Mouse (Mus musculus): ENCODE measurements around the gene BC024978. TPM values are rescaled to one million over a fixed set of nuclear protein-coding genes. Genes with fewer than 3 reads are reported as not detected.

BC024978 gene
- polyA plus RNA-seq, 1 experiment from 2014 or later = 3.2 TPM

DNA sequence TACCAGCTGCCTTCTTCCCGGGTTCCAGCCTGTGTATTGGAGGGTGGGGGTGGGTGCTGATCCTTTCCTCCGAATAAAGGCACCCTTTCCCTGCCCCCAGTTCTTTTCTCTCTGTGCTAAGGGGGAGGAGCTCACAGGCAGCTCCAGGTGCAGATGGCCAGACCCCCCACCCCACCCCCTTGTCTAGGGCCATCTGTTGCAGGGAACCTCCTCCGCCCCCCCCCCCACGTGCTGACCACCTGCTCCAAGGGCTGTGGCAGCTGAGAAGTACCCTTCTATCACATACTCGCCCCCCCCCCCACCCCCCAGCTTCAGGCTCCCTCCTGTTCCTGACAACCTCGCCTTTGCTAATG is 62.2 kb downstream of the BC024978 start:
- Histone ChIP-seq H3K4me3 (replicated peaks; ENCODE audit: low read length) (peak overlapping the region; percentile 79), H3K9me3 (replicated peaks; ENCODE audit: control insufficient read depth, low read length) (no peaks in the 10 kb centered on the region), H3K4me2 (ENCODE audit: low read depth, low read length) (peak overlapping the region; percentile 67), H3K27me3 (ENCODE audit: control insufficient read depth, insufficient read depth, low read length) (no peaks in the 10 kb centered on the region), H3K36me3 (ENCODE audit: control insufficient read depth, insufficient read depth, low read length) (peaks cover 7% of the 10 kb centered on the region; the same call in 1 of the 2 replicates), H3K27ac (ENCODE audit: low read length) (peak overlapping the region; percentile 83), H3K9ac (ENCODE audit: low read length) (peak overlapping the region; percentile 68), H3K4me1 (ENCODE audit: control insufficient read depth, insufficient read depth, low read length) (peaks cover 23% of the 10 kb centered on the region)
- ATAC-seq (ENCODE audit: insufficient read depth, low FRiP score) = peak; percentile 1; the same call in 1 of the 2 replicates
- WGBS = 0% methylated on average over 4 of the region's 6 CpGs

DNA sequence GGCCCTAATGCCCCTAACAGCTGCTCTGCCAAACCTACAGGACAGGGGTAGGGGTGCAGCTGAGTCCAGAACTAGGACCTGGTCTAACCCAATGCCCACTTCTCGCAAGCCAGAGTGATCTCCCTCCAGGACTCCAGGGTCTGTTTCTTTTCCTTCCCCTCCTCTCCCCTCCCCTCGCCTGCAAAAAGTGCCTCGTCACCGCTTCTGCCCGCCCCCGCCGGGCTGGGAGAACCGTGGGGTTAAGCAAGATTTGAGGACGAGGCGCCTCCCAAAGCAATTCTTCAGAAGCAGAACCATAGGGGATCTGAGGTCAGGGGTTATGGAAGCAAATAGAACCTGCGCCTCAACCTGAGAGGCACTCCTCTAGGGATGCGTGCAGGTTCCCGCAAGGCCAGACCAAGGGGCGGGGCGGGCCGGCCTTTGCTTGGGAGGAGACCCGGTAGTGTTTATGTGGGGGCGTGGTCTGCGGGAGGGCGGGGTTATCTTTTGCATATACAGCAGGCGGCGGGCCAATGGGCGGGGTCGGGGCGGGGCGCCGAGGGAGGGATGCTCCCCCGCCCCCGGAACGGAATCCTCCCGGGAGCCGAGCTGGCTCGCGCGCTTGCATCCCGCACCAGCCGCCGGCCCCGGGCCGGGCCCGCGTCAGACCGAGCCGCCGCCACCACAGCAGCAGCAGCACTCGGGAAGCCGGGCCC is 62.8 kb downstream of the BC024978 start, which contains the start of gene Numbl:
Numbl (plus strand) TSS at position 229 of the 695 bp plus-strand sequence.
- WGBS = 1% methylated on average over 44 of the region's 47 CpGs
- Histone ChIP-seq H3K4me3 (replicated peaks; ENCODE audit: low read length) (peak within 1 kb of the TSS; percentile 79), H3K4me2 (ENCODE audit: low read depth, low read length) (peak within 1 kb of the TSS; percentile 67), H3K9ac (ENCODE audit: low read length) (peak within 1 kb of the TSS; percentile 91), H3K9me3 (replicated peaks; ENCODE audit: control insufficient read depth, low read length) (no peaks in the 10 kb centered on the region), H3K4me1 (ENCODE audit: control insufficient read depth, insufficient read depth, low read length) (peaks cover 23% of the 10 kb centered on the region), H3K36me3 (ENCODE audit: control insufficient read depth, insufficient read depth, low read length) (peaks cover 9% of the 10 kb centered on the region; the same call in 1 of the 2 replicates), H3K27me3 (ENCODE audit: control insufficient read depth, insufficient read depth, low read length) (no peaks in the 10 kb centered on the region), H3K27ac (ENCODE audit: low read length) (peak within 1 kb of the TSS; percentile 83)
- peak; percentile 88 for ATAC-seq (ENCODE audit: insufficient read depth, low FRiP score)

DNA sequence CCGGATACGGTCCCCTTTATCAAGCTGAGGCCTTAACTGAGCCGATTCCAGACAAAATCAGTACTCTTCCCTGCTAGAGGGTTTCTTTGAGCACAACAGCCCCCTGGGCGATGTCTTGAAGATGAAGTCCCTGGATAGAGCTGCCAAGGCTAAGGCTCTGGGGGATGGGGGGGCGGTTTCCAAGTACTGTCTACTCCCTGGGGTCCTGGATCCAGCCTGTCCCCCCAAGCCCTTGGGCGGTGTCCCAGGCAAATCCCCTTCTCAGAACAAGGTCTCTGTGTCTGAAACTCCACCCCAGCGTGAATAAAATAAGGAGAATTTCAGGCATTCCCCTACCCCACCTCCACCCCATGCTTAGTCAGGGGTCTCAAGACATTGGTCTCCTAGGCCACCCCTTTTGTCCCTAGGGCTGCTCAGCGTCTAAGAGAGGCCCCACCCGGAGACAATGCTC is 63.7 kb downstream of the BC024978 start:
- Histone ChIP-seq H3K4me2 (ENCODE audit: low read depth, low read length) (peak overlapping the region; percentile 67), H3K36me3 (ENCODE audit: control insufficient read depth, insufficient read depth, low read length) (peaks cover 9% of the 10 kb centered on the region; the same call in 1 of the 2 replicates), H3K27ac (ENCODE audit: low read length) (peak overlapping the region; percentile 68), H3K9me3 (replicated peaks; ENCODE audit: control insufficient read depth, low read length) (no peaks in the 10 kb centered on the region), H3K4me3 (replicated peaks; ENCODE audit: low read length) (peak overlapping the region; percentile 79), H3K27me3 (ENCODE audit: control insufficient read depth, insufficient read depth, low read length) (no peaks in the 10 kb centered on the region), H3K4me1 (ENCODE audit: control insufficient read depth, insufficient read depth, low read length) (peaks cover 23% of the 10 kb centered on the region), H3K9ac (ENCODE audit: low read length) (peak overlapping the region; percentile 91)
- WGBS = 3% methylated on average over 9 of the region's 9 CpGs
- ATAC-seq (ENCODE audit: insufficient read depth, low FRiP score) = no peak

DNA sequence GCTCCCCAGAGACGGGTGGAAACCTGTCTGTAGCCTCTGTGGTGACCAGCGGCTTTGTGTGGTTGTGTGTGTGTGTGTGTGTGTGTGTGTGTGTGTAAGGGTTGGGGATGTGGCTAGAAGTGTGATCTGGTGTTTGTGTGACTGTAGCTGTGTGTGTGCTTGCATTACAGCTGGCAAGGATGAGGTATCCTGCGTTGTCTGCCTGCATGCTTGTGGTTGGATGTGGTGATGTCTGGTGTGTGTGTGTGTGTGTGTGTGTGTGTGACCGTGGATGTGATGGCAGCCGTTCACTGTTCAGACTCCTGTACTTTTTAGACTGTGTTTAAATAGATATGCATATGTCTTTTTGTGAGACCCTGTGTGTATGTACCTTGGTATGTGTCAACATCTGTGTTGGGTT is 64.2 kb downstream of the BC024978 start:
- no peaks in the 10 kb centered on the region for H3K27me3 ChIP-seq (ENCODE audit: control insufficient read depth, insufficient read depth, low read length)
- peaks cover 9% of the 10 kb centered on the region; the same call in 1 of the 2 replicates for H3K36me3 ChIP-seq (ENCODE audit: control insufficient read depth, insufficient read depth, low read length)
- 21% methylated on average over 5 of the region's 5 CpGs for WGBS
- H3K9ac ChIP-seq (ENCODE audit: low read length) = peak overlapping the region; percentile 91
- peaks cover 23% of the 10 kb centered on the region for H3K4me1 ChIP-seq (ENCODE audit: control insufficient read depth, insufficient read depth, low read length)
- ATAC-seq (ENCODE audit: insufficient read depth, low FRiP score) = no peak
- H3K4me2 ChIP-seq (ENCODE audit: low read depth, low read length) = peak overlapping the region; percentile 67
- H3K27ac ChIP-seq (ENCODE audit: low read length) = peak overlapping the region; percentile 68
- H3K9me3 ChIP-seq (replicated peaks; ENCODE audit: control insufficient read depth, low read length) = no peaks in the 10 kb centered on the region
- peak overlapping the region; percentile 79 for H3K4me3 ChIP-seq (replicated peaks; ENCODE audit: low read length)

MicroRNAs within 50 kb of the gene (microRNA counts, 519-probe panel; counts per million panel counts)
- microRNA mmu-miR-1191 = not detected

Small RNA genes within 50 kb of the gene (microRNA-seq; reads per million reads assigned to microRNA genes)
- 2.0 reads per million, percentile 7 among the genes with 10 or more reads in this experiment for gene Mir1191
- gene Mir3101 = 0.99 reads per million

Other genes with a start within 250 kb of the BC024978 start
- gene Cyp2a12, start 166.7 kb upstream of the BC024978 start, polyA plus RNA-seq (2015; fragmentation: Nextera tagmentation; extraction: Ambion mirVana) = 0.14 and 0.22 TPM in 2 replicates
- gene Cyp2f2, start 75.9 kb upstream of the BC024978 start, polyA plus RNA-seq (2015; fragmentation: Nextera tagmentation; extraction: Ambion mirVana) = 137 and 195 TPM in 2 replicates
- gene Cyp2t4, start 42.1 kb upstream of the BC024978 start, polyA plus RNA-seq (2015; fragmentation: Nextera tagmentation; extraction: Ambion mirVana) = 0.18 and 0.31 TPM in 2 replicates
- gene Egln2, start 29.0 kb upstream of the BC024978 start, polyA plus RNA-seq (2015; fragmentation: Nextera tagmentation; extraction: Ambion mirVana) = 55.8 and 56.3 TPM in 2 replicates
- 68.9 and 72.7 TPM in 2 replicates for gene Rab4b, start 16.9 kb upstream of the BC024978 start, polyA plus RNA-seq (2015; fragmentation: Nextera tagmentation; extraction: Ambion mirVana)
- gene Gm21983, start 14.7 kb upstream of the BC024978 start, polyA plus RNA-seq (2015; fragmentation: Nextera tagmentation; extraction: Ambion mirVana) = not detected in 2 replicates
- 8.0 and 9.3 TPM in 2 replicates for gene Mia, start 14.6 kb upstream of the BC024978 start, polyA plus RNA-seq (2015; fragmentation: Nextera tagmentation; extraction: Ambion mirVana)
- 184 and 213 TPM in 2 replicates for gene Snrpa, start 490 bp downstream of the BC024978 start, polyA plus RNA-seq (2015; fragmentation: Nextera tagmentation; extraction: Ambion mirVana)
- 10.3 and 11.0 TPM in 2 replicates for gene Itpkc, start 32.9 kb downstream of the BC024978 start, polyA plus RNA-seq (2015; fragmentation: Nextera tagmentation; extraction: Ambion mirVana)
- gene Coq8b, start 37.2 kb downstream of the BC024978 start, polyA plus RNA-seq (2015; fragmentation: Nextera tagmentation; extraction: Ambion mirVana) = 26.4 TPM in 2 replicates
- gene Numbl, start 62.7 kb downstream of the BC024978 start, polyA plus RNA-seq (2015; fragmentation: Nextera tagmentation; extraction: Ambion mirVana) = 13.7 and 15.8 TPM in 2 replicates
- gene Ltbp4, start 141.9 kb downstream of the BC024978 start, polyA plus RNA-seq (2015; fragmentation: Nextera tagmentation; extraction: Ambion mirVana) = 170 and 202 TPM in 2 replicates
- 41.0 and 41.7 TPM in 2 replicates for gene Shkbp1, start 160.2 kb downstream of the BC024978 start, polyA plus RNA-seq (2015; fragmentation: Nextera tagmentation; extraction: Ambion mirVana)
- 3.0 TPM in 1 of 2 replicates, not detected in the other for gene Gm20479, start 161.6 kb downstream of the BC024978 start, polyA plus RNA-seq (2015; fragmentation: Nextera tagmentation; extraction: Ambion mirVana)

All from stomach, embryonic 16.5 days (tissue).